Mouse (Mus musculus): ENCODE measurements around the gene Mocs3. TPM values are rescaled to one million over a fixed set of nuclear protein-coding genes. Genes with fewer than 3 reads are reported as not detected.
A peak's percentile ranks its signal among the peaks of the same experiment; 100 is the strongest.

The Mocs3 gene
- polyA plus RNA-seq, 1 experiment from 2014 or later, result 7.8 TPM

DNA sequence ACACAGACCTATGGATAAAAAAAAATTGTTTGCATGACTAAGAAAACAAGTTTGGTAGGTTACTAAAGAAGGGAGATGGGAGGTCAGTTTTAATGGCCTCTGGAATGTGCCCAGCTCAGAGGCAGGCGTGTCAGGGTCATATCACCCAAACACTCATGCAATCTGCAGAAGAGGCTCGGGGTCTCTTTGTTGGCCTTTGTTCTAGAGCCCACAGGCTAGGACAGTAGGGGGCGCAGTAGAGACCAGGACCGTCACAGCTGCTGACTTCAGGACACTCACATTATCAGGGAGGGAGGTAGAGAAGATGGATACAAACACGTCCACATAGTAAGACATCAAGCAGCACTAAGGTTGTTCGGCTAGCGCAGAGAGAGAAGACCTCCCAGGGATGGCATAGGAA lies 37.6 kb downstream of the Mocs3 start:
- Histone ChIP-seq H3K27me3 (replicated peaks; ENCODE audit: control insufficient read depth, insufficient read depth, low read length) (no peaks in the 10 kb centered on the region), H3K9ac (ENCODE audit: low read length) (no peak overlapping the region), H3K4me1 (replicated peaks; ENCODE audit: control insufficient read depth, insufficient read depth, low read length) (no peaks in the 10 kb centered on the region), H3K27ac (ENCODE audit: low read depth) (no peak overlapping the region), H3K36me3 (ENCODE audit: control insufficient read depth, insufficient read depth, low read length) (no peaks in the 10 kb centered on the region), H3K4me3 (ENCODE audit: low read depth, low read length) (no peak overlapping the region), H3K9me3 (ENCODE audit: control insufficient read depth, low read length) (no peaks in the 10 kb centered on the region), H3K4me2 (ENCODE audit: low read length) (peak overlapping the region; percentile 30)
- ATAC-seq (replicated peaks; ENCODE audit: low FRiP score, low TSS enrichment, low read depth) (0 out of 2 replicates have a peak, but pooled peaks have one; percentile 53), DNase-seq (ENCODE audit: low spot score) (peak; percentile 77)
- 31% methylated on average over 7 of the region's 7 CpGs for WGBS

GRCm38 (mm10) chr2:168273387-168273786 lies 43.0 kb downstream of the Mocs3 start:
- no peak for DNase-seq (ENCODE audit: low spot score)
- H3K4me1 ChIP-seq (replicated peaks; ENCODE audit: control insufficient read depth, insufficient read depth, low read length), result no peaks in the 10 kb centered on the region
- no peak overlapping the region for H3K4me3 ChIP-seq (ENCODE audit: low read depth, low read length)
- WGBS, result 46% methylated on average over 9 of the region's 9 CpGs
- H3K27me3 ChIP-seq (replicated peaks; ENCODE audit: control insufficient read depth, insufficient read depth, low read length), result peaks cover 25% of the 10 kb centered on the region
- H3K4me2 ChIP-seq (ENCODE audit: low read length), result no peak overlapping the region
- H3K27ac ChIP-seq (ENCODE audit: low read depth), result no peak overlapping the region
- no peak for ATAC-seq (replicated peaks; ENCODE audit: low FRiP score, low TSS enrichment, low read depth)
- no peaks in the 10 kb centered on the region for H3K9me3 ChIP-seq (ENCODE audit: control insufficient read depth, low read length)
- H3K36me3 ChIP-seq (ENCODE audit: control insufficient read depth, insufficient read depth, low read length), result no peaks in the 10 kb centered on the region
- H3K9ac ChIP-seq (ENCODE audit: low read length), result no peak overlapping the region

DNA sequence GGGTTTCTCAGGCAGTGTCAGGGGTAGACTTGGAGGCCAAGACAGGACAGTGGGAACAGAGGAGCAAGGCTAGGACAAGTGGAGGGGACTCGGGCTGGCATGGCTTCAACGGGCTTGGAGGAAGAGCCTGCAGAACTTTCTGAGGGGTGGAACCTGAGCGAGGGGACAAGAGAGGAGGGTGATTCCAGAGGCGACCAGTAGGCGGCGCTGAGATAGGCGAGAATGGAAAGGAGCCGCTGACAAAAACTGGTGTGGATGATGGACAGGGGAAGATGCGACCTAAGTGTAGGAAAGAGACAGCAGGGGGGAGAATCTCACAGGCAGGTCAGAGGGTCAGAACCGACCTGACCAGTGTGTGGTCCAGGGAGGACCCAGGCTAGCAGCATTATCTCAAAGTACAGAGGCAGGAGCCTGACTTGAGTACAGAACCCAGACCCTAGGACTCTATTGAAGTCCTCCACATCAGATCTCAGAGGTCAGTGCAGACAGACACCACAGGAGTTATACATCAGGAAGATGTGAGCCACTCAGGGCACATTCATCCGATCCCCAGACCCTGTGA lies 44.0 kb downstream of the Mocs3 start:
- Histone ChIP-seq H3K9me3 (ENCODE audit: control insufficient read depth, low read length) (no peaks in the 10 kb centered on the region), H3K27me3 (replicated peaks; ENCODE audit: control insufficient read depth, insufficient read depth, low read length) (peaks cover 31% of the 10 kb centered on the region), H3K4me1 (replicated peaks; ENCODE audit: control insufficient read depth, insufficient read depth, low read length) (no peaks in the 10 kb centered on the region), H3K4me3 (ENCODE audit: low read depth, low read length) (no peak overlapping the region), H3K36me3 (ENCODE audit: control insufficient read depth, insufficient read depth, low read length) (no peaks in the 10 kb centered on the region), H3K27ac (ENCODE audit: low read depth) (no peak overlapping the region), H3K4me2 (ENCODE audit: low read length) (no peak overlapping the region), H3K9ac (ENCODE audit: low read length) (no peak overlapping the region)
- 11% methylated on average over 11 of the region's 11 CpGs for WGBS
- ATAC-seq (replicated peaks; ENCODE audit: low FRiP score, low TSS enrichment, low read depth) (no peak), DNase-seq (ENCODE audit: low spot score) (peak; percentile 91)

DNA sequence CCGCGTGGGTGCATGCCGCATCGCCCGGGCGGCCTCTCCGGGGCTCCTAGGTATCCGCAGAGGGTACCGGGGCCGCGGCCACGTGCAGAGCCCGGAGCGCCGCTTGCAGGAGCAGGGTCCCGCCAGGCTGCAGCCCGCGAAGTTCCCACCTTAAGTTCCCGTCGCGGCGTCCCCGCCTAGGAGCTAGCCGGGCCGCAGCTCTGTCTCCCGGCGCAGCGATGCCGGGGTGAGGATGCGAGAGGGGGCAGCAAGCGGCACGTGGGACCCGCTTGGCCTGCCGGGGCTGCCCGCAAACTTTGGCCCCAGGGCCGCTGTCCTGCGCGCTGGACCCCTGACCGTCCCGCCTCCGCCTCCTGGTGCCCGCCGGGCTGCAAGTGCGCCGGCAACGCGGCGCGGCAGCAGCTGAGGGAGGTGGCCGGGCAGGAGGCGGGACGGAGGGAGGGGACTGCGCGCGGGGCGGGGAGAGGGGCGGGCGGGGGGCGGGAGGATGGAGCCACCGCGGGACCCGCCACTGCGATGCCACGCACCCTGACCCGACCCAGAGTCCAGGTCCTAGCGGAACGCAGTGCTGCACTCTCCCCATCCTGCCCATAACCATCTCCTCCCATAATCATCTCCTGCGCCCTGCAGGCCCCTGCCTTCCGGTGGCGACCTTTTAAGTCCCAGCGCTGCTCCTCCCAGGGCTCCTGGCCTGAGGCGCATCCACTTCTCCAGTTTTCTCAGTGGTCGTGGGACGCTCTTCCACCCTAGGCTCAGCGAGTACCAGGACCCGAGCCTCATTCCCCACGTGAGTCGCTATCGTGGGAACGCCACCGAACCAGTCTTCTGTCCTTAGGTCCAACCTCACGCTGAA lies 50.5 kb downstream of the Mocs3 start:
- H3K4me3 ChIP-seq (ENCODE audit: low read depth, low read length), result peak overlapping the region; percentile 63
- 1% methylated on average over 72 of the region's 82 CpGs for WGBS
- peak; percentile 76 for DNase-seq (ENCODE audit: low spot score)
- H3K27ac ChIP-seq (ENCODE audit: low read depth), result no peak overlapping the region
- H3K9me3 ChIP-seq (ENCODE audit: control insufficient read depth, low read length), result no peaks in the 10 kb centered on the region
- peak overlapping the region; percentile 52 for H3K9ac ChIP-seq (ENCODE audit: low read length)
- peaks cover 50% of the 10 kb centered on the region for H3K27me3 ChIP-seq (replicated peaks; ENCODE audit: control insufficient read depth, insufficient read depth, low read length)
- H3K36me3 ChIP-seq (ENCODE audit: control insufficient read depth, insufficient read depth, low read length), result no peaks in the 10 kb centered on the region
- H3K4me1 ChIP-seq (replicated peaks; ENCODE audit: control insufficient read depth, insufficient read depth, low read length), result peaks cover 9% of the 10 kb centered on the region
- H3K4me2 ChIP-seq (ENCODE audit: low read length), result peak overlapping the region; percentile 91
- peak; percentile 77 for ATAC-seq (replicated peaks; ENCODE audit: low FRiP score, low TSS enrichment, low read depth)

GRCm38 (mm10) chr2:168281582-168281981 lies 51.2 kb downstream of the Mocs3 start, which contains the start of gene Kcng1:
Kcng1 (minus strand) TSS chr2:168281736.
- H3K9me3 ChIP-seq (ENCODE audit: control insufficient read depth, low read length), result no peaks in the 10 kb centered on the region
- no peak within 1 kb of the TSS for H3K27ac ChIP-seq (ENCODE audit: low read depth)
- peaks cover 9% of the 10 kb centered on the region for H3K4me1 ChIP-seq (replicated peaks; ENCODE audit: control insufficient read depth, insufficient read depth, low read length)
- H3K4me3 ChIP-seq (ENCODE audit: low read depth, low read length), result peak within 1 kb of the TSS; percentile 63
- peak within 1 kb of the TSS; percentile 91 for H3K4me2 ChIP-seq (ENCODE audit: low read length)
- peaks cover 46% of the 10 kb centered on the region for H3K27me3 ChIP-seq (replicated peaks; ENCODE audit: control insufficient read depth, insufficient read depth, low read length)
- DNase-seq (ENCODE audit: low spot score), result peak; percentile 60
- no peaks in the 10 kb centered on the region for H3K36me3 ChIP-seq (ENCODE audit: control insufficient read depth, insufficient read depth, low read length)
- WGBS, result 15% methylated on average over 12 of the region's 12 CpGs
- no peak for ATAC-seq (replicated peaks; ENCODE audit: low FRiP score, low TSS enrichment, low read depth)
- peak within 1 kb of the TSS; percentile 52 for H3K9ac ChIP-seq (ENCODE audit: low read length)

Other genes with a start within 250 kb of the Mocs3 start
- gene Ripor3, start 220.0 kb upstream of the Mocs3 start, polyA plus RNA-seq (2014; fragmentation: Nextera tagmentation; extraction: Ambion mirVana), result 3.8 and 4.8 TPM in 2 replicates
- 20.0 and 21.6 TPM in 2 replicates for gene Pard6b, start 149.6 kb upstream of the Mocs3 start, polyA plus RNA-seq (2014; fragmentation: Nextera tagmentation; extraction: Ambion mirVana)
- gene Adnp, start 23.5 kb upstream of the Mocs3 start, polyA plus RNA-seq (2014; fragmentation: Nextera tagmentation; extraction: Ambion mirVana), result 3.1 and 3.2 TPM in 2 replicates
- gene Gm20716, start 258 bp upstream of the Mocs3 start, polyA plus RNA-seq (2014; fragmentation: Nextera tagmentation; extraction: Ambion mirVana), result 23.3 and 24.8 TPM in 2 replicates
- gene Dpm1, start within 50 bp of the Mocs3 start, polyA plus RNA-seq (2014; fragmentation: Nextera tagmentation; extraction: Ambion mirVana), result 76.4 and 76.8 TPM in 2 replicates
- gene Kcng1, start 51.1 kb downstream of the Mocs3 start, polyA plus RNA-seq (2014; fragmentation: Nextera tagmentation; extraction: Ambion mirVana), result 11.7 and 12.0 TPM in 2 replicates

Data from intestine, embryonic 14.5 days (tissue).